Mouse (Mus musculus) testis, adult 2 months (tissue): Measurements from ENCODE around the gene Stoml3. TPM values are rescaled to one million over a fixed set of nuclear protein-coding genes. Genes with fewer than 3 reads are reported as not detected.

ENCODE experiments used
- H3K27ac ChIP-seq: fragments of 200-500 bp; 2 replicates; pipeline ENCODE4 v1.5.1; 2012; ENCODE audit warnings: low read depth, low read length; ENCODE audit not compliant: control insufficient read depth, insufficient read depth
- H3K27me3 ChIP-seq: fragments of 200-500 bp; 2 replicates; pipeline ENCODE4 v1.6.1; 2012; ENCODE audit warnings: mild to moderate bottlenecking, low read length, moderate library complexity; ENCODE audit not compliant: control insufficient read depth, insufficient read depth
- H3K36me3 ChIP-seq: fragments of 200-500 bp; 2 replicates; pipeline ENCODE4 v1.6.1; 2012; ENCODE audit warnings: mild to moderate bottlenecking, low read length; ENCODE audit not compliant: control insufficient read depth, insufficient read depth
- H3K4me1 ChIP-seq: fragments of 200-500 bp; 2 replicates; pipeline ENCODE4 v1.6.1; 2012; ENCODE audit warnings: low read length; ENCODE audit not compliant: control insufficient read depth, insufficient read depth
- H3K4me3 ChIP-seq: fragments of 200-500 bp; 2 replicates; pipeline ENCODE4 v1.5.1; 2012; ENCODE audit warnings: low read depth, mild to moderate bottlenecking, low read length, moderate library complexity, mixed read lengths; ENCODE audit not compliant: control insufficient read depth
- CTCF ChIP-seq: fragments of 200-500 bp; IDR thresholded peaks from 2 replicates; pipeline ENCODE4 v1.5.1; 2012; ENCODE audit warnings: low read depth, mild to moderate bottlenecking, inconsistent platforms, low read length, moderate library complexity; ENCODE audit not compliant: control insufficient read depth, insufficient read depth, insufficient replicate concordance
- POLR2A ChIP-seq: fragments of 200-500 bp; IDR thresholded peaks from 2 replicates; pipeline ENCODE4 v1.6.1; 2012; ENCODE audit warnings: low read depth, mild to moderate bottlenecking, inconsistent platforms, low read length, moderate library complexity; ENCODE audit not compliant: control insufficient read depth
- polyA plus RNA-seq: library from polyadenylated mRNA; depleted of rRNA; stranded (reverse); fragments of >200 nt; gene quantifications from 2 replicates; pipeline ENCODE4 v1.2.3, GENCODE M21; 2012

The Stoml3 gene
- polyA plus RNA-seq, 1 experiment, result not detected

GRCm38 (mm10) chr3:53475889-53476288, 12.6 kb upstream of the Stoml3 start:
- no peak overlapping the region for H3K4me3 ChIP-seq
- peaks cover 12% of the 10 kb centered on the region; the same call in 1 of the 2 replicates for H3K4me1 ChIP-seq
- no peaks in the 10 kb centered on the region for H3K27me3 ChIP-seq
- H3K27ac ChIP-seq, result no peak overlapping the region
- TF ChIP-seq CTCF (peak; percentile 31; the same call in 1 of the 2 replicates), POLR2A (no peak)
- peaks cover 2% of the 10 kb centered on the region; the same call in 1 of the 2 replicates for H3K36me3 ChIP-seq

DNA sequence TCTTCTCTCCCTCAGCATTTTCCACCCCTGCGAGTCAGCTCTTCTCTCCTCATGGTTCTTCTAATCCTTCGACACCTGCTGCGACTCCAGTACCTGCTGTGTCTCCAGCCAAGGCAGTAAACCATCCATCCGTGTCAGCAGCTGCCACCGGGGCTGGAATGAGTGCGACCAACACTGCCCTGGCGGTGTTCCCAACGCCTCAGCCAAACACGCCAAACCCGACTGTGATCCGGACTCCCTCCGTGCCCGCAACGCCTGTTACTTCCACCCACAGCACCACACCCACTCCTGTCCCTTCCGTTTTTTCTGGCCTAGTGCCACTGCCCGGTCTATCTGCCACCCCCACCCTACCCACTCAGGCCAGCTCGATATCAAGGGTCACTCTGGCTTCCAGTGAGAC, 11.0 kb upstream of the Stoml3 start:
- no peak for TF ChIP-seq CTCF
- TF ChIP-seq POLR2A, result no peak
- Histone ChIP-seq H3K4me3 (no peak overlapping the region), H3K36me3 (peaks cover 2% of the 10 kb centered on the region; the same call in 1 of the 2 replicates), H3K4me1 (peaks cover 12% of the 10 kb centered on the region; the same call in 1 of the 2 replicates), H3K27ac (no peak overlapping the region), H3K27me3 (no peaks in the 10 kb centered on the region)

GRCm38 (mm10) chr3:53478419-53479046, 9.9 kb upstream of the Stoml3 start:
- H3K27me3 ChIP-seq, result no peaks in the 10 kb centered on the region
- H3K27ac ChIP-seq, result no peak overlapping the region
- H3K4me3 ChIP-seq, result peak overlapping the region; percentile 69
- H3K4me1 ChIP-seq, result peaks cover 12% of the 10 kb centered on the region; the same call in 1 of the 2 replicates
- TF ChIP-seq CTCF (no peak), POLR2A (no peak)
- H3K36me3 ChIP-seq, result peaks cover 2% of the 10 kb centered on the region; the same call in 1 of the 2 replicates

GRCm38 (mm10) chr3:53483414-53484059, 4.9 kb upstream of the Stoml3 start:
- Histone ChIP-seq H3K4me1 (peaks cover 9% of the 10 kb centered on the region; the same call in 1 of the 2 replicates), H3K36me3 (no peaks in the 10 kb centered on the region), H3K27me3 (no peaks in the 10 kb centered on the region), H3K27ac (no peak overlapping the region), H3K4me3 (no peak overlapping the region)
- TF ChIP-seq CTCF (no peak), POLR2A (no peak)

GRCm38 (mm10) chr3:53486561-53486960, 1.9 kb upstream of the Stoml3 start:
- Histone ChIP-seq H3K4me3 (no peak overlapping the region), H3K27me3 (no peaks in the 10 kb centered on the region), H3K27ac (no peak overlapping the region), H3K4me1 (peaks cover 3% of the 10 kb centered on the region; the same call in 1 of the 2 replicates), H3K36me3 (no peaks in the 10 kb centered on the region)
- TF ChIP-seq CTCF (no peak), POLR2A (no peak)

DNA sequence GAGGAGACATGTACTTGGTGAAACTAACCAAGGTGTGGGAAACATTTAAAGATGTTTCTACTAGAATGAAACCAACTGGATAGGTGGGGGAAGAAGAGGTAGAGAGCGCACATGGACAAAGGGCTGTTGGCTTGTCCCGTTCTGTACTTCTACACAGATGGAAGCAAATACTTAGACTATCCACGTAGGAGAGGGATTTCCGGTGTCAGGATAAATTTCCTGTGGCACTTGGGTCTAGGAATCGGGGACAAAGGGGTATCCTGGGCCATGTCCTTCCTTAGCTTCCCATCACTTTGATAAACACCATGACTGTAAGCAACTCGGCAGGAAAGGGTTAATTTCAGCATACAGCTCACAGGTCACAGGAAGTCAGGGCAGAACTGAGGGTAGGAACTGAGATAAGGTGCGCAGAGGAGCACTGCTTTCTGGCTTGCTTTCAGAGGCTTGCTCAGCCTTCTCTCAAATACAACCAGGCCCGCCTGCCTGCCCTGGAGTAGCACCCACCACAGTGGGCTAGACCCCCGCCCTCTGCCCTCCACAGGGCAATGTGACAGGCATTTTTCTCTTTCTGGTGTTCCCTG, 1.4 kb upstream of the Stoml3 start:
- no peak overlapping the region for H3K27ac ChIP-seq
- no peak for TF ChIP-seq POLR2A
- peaks cover 3% of the 10 kb centered on the region; the same call in 1 of the 2 replicates for H3K4me1 ChIP-seq

GRCm38 (mm10) chr3:53498351-53498905, 10.0 kb downstream of the Stoml3 start:
- Histone ChIP-seq H3K4me3 (no peak overlapping the region), H3K27ac (no peak overlapping the region), H3K4me1 (no peaks in the 10 kb centered on the region), H3K36me3 (no peaks in the 10 kb centered on the region), H3K27me3 (no peaks in the 10 kb centered on the region)
- TF ChIP-seq CTCF, result no peak

More for the DNA sequence above, 1.4 kb upstream of the Stoml3 start:
- Histone ChIP-seq H3K4me3 (no peak overlapping the region), H3K27me3 (no peaks in the 10 kb centered on the region), H3K36me3 (no peaks in the 10 kb centered on the region)
